Mouse (Mus musculus) B cell, adult 2 months (primary cell): Measurements from ENCODE around the gene Arhgap8.

ENCODE experiments used
- DNase-seq, 2 experiments: peaks; one replicate each; pipeline ENCODE4 v3.0.0; 2022

The Arhgap8 gene

GRCm38 (mm10) chr15:84719791-84720190 is at the start of gene Arhgap8:
Gene Arhgap8 (plus strand): TSS chr15:84720052.
- peak; percentile 61 to 65 for DNase-seq

GRCm38 (mm10) chr15:84670657-84671055 is 49.2 kb upstream of the Arhgap8 start:
- no peak for DNase-seq

- peak; percentile 77 to 78 for DNase-seq
These were observed 48.2 kb upstream of the Arhgap8 start for GRCm38 (mm10) chr15:84671401-84672307.

GRCm38 (mm10) chr15:84672308-84672615 is 47.6 kb upstream of the Arhgap8 start:
- DNase-seq, result no peak

- DNase-seq, result no peak
These were observed 47.2 kb upstream of the Arhgap8 start for GRCm38 (mm10) chr15:84672616-84673015.

GRCm38 (mm10) chr15:84674329-84675067 is 45.4 kb upstream of the Arhgap8 start:
- peak; percentile 50 to 54 for DNase-seq

GRCm38 (mm10) chr15:84675317-84675716 is 44.5 kb upstream of the Arhgap8 start:
- no peak for DNase-seq

- no peak for DNase-seq
These were observed 41.9 kb upstream of the Arhgap8 start for GRCm38 (mm10) chr15:84677943-84678342.

GRCm38 (mm10) chr15:84679090-84679489 is 40.8 kb upstream of the Arhgap8 start:
- peak; percentile 64 to 68 for DNase-seq

GRCm38 (mm10) chr15:84679794-84680193 is 40.1 kb upstream of the Arhgap8 start:
- no peak for DNase-seq

GRCm38 (mm10) chr15:84680545-84681454 is 39.1 kb upstream of the Arhgap8 start:
- DNase-seq, result peak; percentile 98 to 99

GRCm38 (mm10) chr15:84681455-84682193 is 38.2 kb upstream of the Arhgap8 start:
- DNase-seq, result peak; percentile 53 to 55

GRCm38 (mm10) chr15:84682206-84682605 is 37.6 kb upstream of the Arhgap8 start:
- no peak for DNase-seq

GRCm38 (mm10) chr15:84682821-84683220 is 37.0 kb upstream of the Arhgap8 start:
- no peak for DNase-seq

GRCm38 (mm10) chr15:84684520-84684919 is 35.3 kb upstream of the Arhgap8 start:
- DNase-seq, result no peak

GRCm38 (mm10) chr15:84685417-84685816 is 34.4 kb upstream of the Arhgap8 start:
- DNase-seq, result peak; percentile 85 to 90

- DNase-seq, result no peak
These were observed 31.9 kb upstream of the Arhgap8 start for GRCm38 (mm10) chr15:84687904-84688303.

- DNase-seq, result no peak
These were observed 30.5 kb upstream of the Arhgap8 start for GRCm38 (mm10) chr15:84689356-84689755.

GRCm38 (mm10) chr15:84691513-84691912 is 28.3 kb upstream of the Arhgap8 start:
- no peak for DNase-seq

- DNase-seq, result peak; percentile 79 to 83
These were observed 27.2 kb upstream of the Arhgap8 start for GRCm38 (mm10) chr15:84692645-84693044.

- DNase-seq, result no peak
These were observed 23.8 kb upstream of the Arhgap8 start for GRCm38 (mm10) chr15:84696021-84696420.

- DNase-seq, result no peak
These were observed 22.2 kb upstream of the Arhgap8 start for GRCm38 (mm10) chr15:84697611-84698011.
